Mouse (Mus musculus): ENCODE measurements at regions not wholly inside any gene's neighbourhood (a gene's known extent, or its start where the extent isn't known, plus 50 kb on each side); places are given as distances from the start of the nearest gene placed in this dataset.

DNA sequence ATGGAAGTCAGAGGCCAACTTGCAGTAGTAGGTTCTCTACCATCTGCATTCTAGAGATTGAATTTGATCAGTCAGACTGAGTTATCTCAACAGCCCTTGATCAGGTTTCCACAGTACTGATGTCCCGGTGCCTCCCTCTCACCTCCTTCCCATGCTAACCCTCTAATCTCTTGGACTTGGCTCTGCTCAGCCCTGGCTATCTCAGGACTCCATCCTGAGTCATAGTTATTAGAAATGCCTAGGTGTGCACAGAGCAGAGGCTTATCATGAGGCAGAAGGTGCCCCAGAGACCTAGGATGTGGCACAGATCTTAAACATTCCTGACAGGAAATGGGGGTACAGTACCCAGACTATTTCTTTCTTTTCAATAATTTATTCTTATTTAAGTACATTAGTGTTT, 87.3 kb downstream of the Snrpe start:
- ATAC-seq (ENCODE audit: low read depth) (no peak), DNase-seq (ENCODE audit: low spot score) (no peak)
- Histone ChIP-seq H3K9me3 (ENCODE audit: control insufficient read depth, low read length) (no peaks in the 10 kb centered on the region), H3K36me3 (ENCODE audit: control insufficient read depth, insufficient read depth, low read length) (no peaks in the 10 kb centered on the region), H3K27me3 (replicated peaks; ENCODE audit: control insufficient read depth, insufficient read depth, low read length) (no peaks in the 10 kb centered on the region), H3K27ac (replicated peaks; ENCODE audit: low read depth, low read length) (no peak overlapping the region), H3K4me3 (ENCODE audit: low read depth, low read length) (no peak overlapping the region), H3K4me2 (ENCODE audit: low read depth, low read length) (no peak overlapping the region), H3K4me1 (ENCODE audit: control insufficient read depth, insufficient read depth, low read length) (no peaks in the 10 kb centered on the region), H3K9ac (ENCODE audit: low read depth, low read length) (no peak overlapping the region)
- 96% methylated on average over 1 of the region's 1 CpGs for WGBS

DNA sequence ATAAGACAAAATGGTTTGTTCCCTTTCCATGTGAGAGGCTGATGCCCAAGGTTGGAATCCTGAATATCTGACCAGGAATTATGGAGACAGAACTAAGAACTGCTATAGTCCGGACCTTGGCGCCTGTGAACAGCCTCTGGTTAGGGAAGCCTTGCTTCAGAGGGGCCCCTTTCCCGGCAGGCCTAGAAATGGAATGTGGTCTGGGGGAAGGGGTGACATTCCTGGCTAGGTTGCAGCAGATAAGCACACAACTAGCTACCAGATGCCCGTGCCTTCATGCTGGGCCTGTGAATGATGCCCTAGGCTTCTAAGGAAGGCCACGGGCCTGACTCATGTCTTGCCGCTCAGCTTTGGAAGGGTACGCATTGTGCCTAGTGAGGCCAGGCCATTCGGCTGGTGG, 89.4 kb downstream of the Snrpe start:
- 65% methylated on average over 8 of the region's 8 CpGs for WGBS
- no peak for ATAC-seq (ENCODE audit: low read depth)

DNA sequence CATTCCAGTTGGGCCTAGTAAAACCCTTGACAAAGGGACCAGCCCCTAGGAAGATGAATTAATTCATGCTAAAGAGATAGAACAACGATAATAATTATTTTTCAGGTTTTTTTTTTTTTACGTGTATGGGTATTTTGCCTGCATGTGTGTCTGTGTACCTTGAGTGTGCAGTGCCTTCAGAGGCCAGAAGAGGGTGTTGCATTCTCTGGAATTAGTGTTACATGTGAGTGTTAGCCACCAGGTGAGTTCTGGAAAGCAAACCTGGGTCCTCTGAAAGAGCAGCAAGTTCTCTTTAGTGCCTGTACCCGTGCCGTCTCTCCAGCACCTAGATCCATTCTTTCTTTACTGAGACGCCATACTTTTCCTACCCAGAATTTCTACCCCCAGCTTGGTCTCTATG, 92.8 kb upstream of the Sox13 start:
- no peak for ATAC-seq (ENCODE audit: low read depth)
- WGBS = 94% methylated on average over 5 of the region's 5 CpGs

More for the DNA sequence above, 89.4 kb downstream of the Snrpe start:
- Histone ChIP-seq H3K9me3 (ENCODE audit: control insufficient read depth, low read length) (no peaks in the 10 kb centered on the region), H3K27ac (replicated peaks; ENCODE audit: low read depth, low read length) (no peak overlapping the region), H3K9ac (ENCODE audit: low read depth, low read length) (no peak overlapping the region), H3K4me1 (ENCODE audit: control insufficient read depth, insufficient read depth, low read length) (no peaks in the 10 kb centered on the region), H3K4me3 (ENCODE audit: low read depth, low read length) (no peak overlapping the region), H3K27me3 (replicated peaks; ENCODE audit: control insufficient read depth, insufficient read depth, low read length) (no peaks in the 10 kb centered on the region), H3K4me2 (ENCODE audit: low read depth, low read length) (no peak overlapping the region), H3K36me3 (ENCODE audit: control insufficient read depth, insufficient read depth, low read length) (no peaks in the 10 kb centered on the region)
- no peak for DNase-seq (ENCODE audit: low spot score)

DNA sequence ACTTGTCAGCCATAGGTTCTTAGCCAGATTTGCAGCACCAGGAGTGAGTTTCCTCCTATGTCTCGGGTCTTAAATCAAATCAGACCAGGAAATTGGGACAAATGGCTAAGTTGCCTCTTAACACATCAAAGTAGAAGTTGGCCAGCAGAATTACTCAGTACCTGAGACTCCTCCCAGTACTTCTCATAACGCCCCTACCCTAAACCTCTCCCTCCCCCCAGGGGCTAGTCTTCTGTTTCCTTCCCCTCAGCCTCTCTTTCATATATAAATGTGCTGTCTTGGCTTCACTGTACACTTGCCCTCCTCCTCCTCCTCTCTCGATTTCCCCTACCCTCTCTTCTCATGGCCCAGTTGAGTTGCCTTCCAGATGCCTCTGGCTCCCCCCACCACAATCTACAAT, 79.9 kb upstream of the Sox13 start:
- Histone ChIP-seq H3K4me1 (ENCODE audit: control insufficient read depth, insufficient read depth, low read length) (no peaks in the 10 kb centered on the region), H3K27me3 (replicated peaks; ENCODE audit: control insufficient read depth, insufficient read depth, low read length) (no peaks in the 10 kb centered on the region), H3K27ac (replicated peaks; ENCODE audit: low read depth, low read length) (no peak overlapping the region), H3K9ac (ENCODE audit: low read depth, low read length) (no peak overlapping the region), H3K4me2 (ENCODE audit: low read depth, low read length) (no peak overlapping the region), H3K4me3 (ENCODE audit: low read depth, low read length) (no peak overlapping the region), H3K9me3 (ENCODE audit: control insufficient read depth, low read length) (no peaks in the 10 kb centered on the region), H3K36me3 (ENCODE audit: control insufficient read depth, insufficient read depth, low read length) (no peaks in the 10 kb centered on the region)
- WGBS = 58% methylated on average over 3 of the region's 3 CpGs
- ATAC-seq (ENCODE audit: low read depth) (no peak), DNase-seq (ENCODE audit: low spot score) (no peak)

More for the DNA sequence above, 92.8 kb upstream of the Sox13 start:
- H3K9me3 ChIP-seq (ENCODE audit: control insufficient read depth, low read length) = no peaks in the 10 kb centered on the region
- no peaks in the 10 kb centered on the region for H3K27me3 ChIP-seq (replicated peaks; ENCODE audit: control insufficient read depth, insufficient read depth, low read length)
- no peaks in the 10 kb centered on the region for H3K4me1 ChIP-seq (ENCODE audit: control insufficient read depth, insufficient read depth, low read length)
- H3K4me2 ChIP-seq (ENCODE audit: low read depth, low read length) = no peak overlapping the region
- no peak for DNase-seq (ENCODE audit: low spot score)
- no peak overlapping the region for H3K27ac ChIP-seq (replicated peaks; ENCODE audit: low read depth, low read length)
- H3K36me3 ChIP-seq (ENCODE audit: control insufficient read depth, insufficient read depth, low read length) = no peaks in the 10 kb centered on the region
- no peak overlapping the region for H3K9ac ChIP-seq (ENCODE audit: low read depth, low read length)
- H3K4me3 ChIP-seq (ENCODE audit: low read depth, low read length) = no peak overlapping the region

DNA sequence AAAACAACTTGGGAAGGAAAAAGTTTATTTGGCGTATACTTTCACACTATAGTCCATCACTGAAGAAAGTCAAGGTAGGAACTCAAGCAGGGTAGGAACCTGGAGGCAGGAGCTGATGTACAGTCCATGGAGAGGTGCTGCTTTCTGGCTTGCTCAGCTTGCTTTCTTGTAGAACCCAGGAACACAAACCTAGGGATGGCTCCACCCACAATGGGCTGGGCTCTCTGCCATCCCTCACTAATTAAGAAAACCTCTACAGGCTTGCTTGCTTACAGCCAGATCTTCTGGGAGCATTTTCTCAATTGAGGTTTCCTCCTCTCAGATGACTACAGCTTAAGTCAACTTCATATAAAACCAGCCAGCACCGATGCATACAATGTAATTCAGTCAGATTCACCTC, 79.2 kb upstream of the Sox13 start:
- WGBS = 91% methylated on average over 2 of the region's 2 CpGs
- Histone ChIP-seq H3K27ac (replicated peaks; ENCODE audit: low read depth, low read length) (no peak overlapping the region), H3K4me2 (ENCODE audit: low read depth, low read length) (no peak overlapping the region), H3K9ac (ENCODE audit: low read depth, low read length) (no peak overlapping the region), H3K4me1 (ENCODE audit: control insufficient read depth, insufficient read depth, low read length) (no peaks in the 10 kb centered on the region), H3K9me3 (ENCODE audit: control insufficient read depth, low read length) (no peaks in the 10 kb centered on the region), H3K4me3 (ENCODE audit: low read depth, low read length) (no peak overlapping the region), H3K27me3 (replicated peaks; ENCODE audit: control insufficient read depth, insufficient read depth, low read length) (no peaks in the 10 kb centered on the region), H3K36me3 (ENCODE audit: control insufficient read depth, insufficient read depth, low read length) (no peaks in the 10 kb centered on the region)
- ATAC-seq (ENCODE audit: low read depth) (no peak), DNase-seq (ENCODE audit: low spot score) (peak; percentile 31)

DNA sequence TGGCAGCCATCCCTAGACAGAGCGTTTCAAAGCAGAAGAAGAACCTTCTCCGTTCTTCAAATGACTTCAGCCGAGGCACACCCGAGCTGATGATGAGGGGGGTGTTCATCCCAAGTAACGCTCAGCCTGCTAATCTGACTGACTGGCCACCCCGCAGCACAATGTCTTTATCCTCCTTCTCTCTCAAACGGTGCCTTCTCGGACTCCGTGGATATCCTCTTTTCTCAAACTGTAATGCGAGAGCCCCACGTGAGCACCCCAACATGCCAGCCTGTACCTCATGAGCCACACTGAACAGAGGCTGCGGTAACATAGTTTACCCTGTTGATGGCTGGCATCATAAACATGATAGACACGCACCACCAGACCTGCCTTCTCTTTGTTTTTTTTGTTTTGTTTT, 76.8 kb upstream of the Sox13 start:
- Histone ChIP-seq H3K4me3 (ENCODE audit: low read depth, low read length) (no peak overlapping the region), H3K9ac (ENCODE audit: low read depth, low read length) (no peak overlapping the region), H3K27me3 (replicated peaks; ENCODE audit: control insufficient read depth, insufficient read depth, low read length) (no peaks in the 10 kb centered on the region), H3K4me2 (ENCODE audit: low read depth, low read length) (no peak overlapping the region), H3K9me3 (ENCODE audit: control insufficient read depth, low read length) (no peaks in the 10 kb centered on the region), H3K4me1 (ENCODE audit: control insufficient read depth, insufficient read depth, low read length) (no peaks in the 10 kb centered on the region), H3K36me3 (ENCODE audit: control insufficient read depth, insufficient read depth, low read length) (no peaks in the 10 kb centered on the region), H3K27ac (replicated peaks; ENCODE audit: low read depth, low read length) (no peak overlapping the region)
- DNase-seq (ENCODE audit: low spot score) = no peak
- WGBS = 49% methylated on average over 13 of the region's 13 CpGs
- ATAC-seq (ENCODE audit: low read depth) = no peak

DNA sequence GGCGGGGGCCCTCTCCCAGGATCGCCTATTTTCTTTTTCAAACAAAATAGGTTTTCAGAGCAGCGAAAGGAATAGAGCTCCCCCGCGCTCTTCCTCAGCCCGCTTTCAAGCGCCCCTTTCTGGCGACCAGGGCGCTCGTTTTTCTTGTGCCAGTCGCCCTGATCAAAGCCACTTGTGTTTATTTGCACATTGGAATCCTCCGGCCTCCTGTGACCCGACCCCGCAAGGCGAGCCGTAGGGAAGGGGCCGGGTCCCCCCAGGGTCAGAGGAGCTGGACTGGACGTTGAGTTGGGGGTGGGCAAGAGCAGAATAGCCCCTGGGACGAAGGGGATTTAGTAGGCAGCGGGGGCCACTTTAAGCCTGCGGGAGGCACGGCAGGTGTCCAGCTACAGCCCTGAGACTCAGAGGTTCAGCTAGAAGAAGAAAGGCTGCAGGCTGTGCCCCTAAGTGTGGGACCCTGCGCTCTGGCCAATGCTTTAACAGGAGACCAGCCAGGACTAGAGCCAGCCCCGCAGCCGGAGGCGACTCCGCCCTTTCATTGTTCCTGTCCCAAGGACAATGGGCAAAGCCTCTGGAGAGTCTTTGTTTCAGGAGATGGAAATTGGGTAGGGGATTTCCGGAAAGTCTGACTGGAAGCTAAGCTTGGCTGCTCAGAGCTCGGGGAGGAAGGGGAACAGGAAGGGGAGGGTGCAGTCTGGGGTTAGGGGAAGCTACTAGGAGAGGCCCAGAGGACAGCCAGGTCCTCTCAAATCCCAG, 69.0 kb upstream of the Sox13 start:
- H3K4me3 ChIP-seq (ENCODE audit: low read depth, low read length) = peak overlapping the region; percentile 44
- peak overlapping the region; percentile 75 for H3K9ac ChIP-seq (ENCODE audit: low read depth, low read length)
- peaks cover 14% of the 10 kb centered on the region for H3K4me1 ChIP-seq (ENCODE audit: control insufficient read depth, insufficient read depth, low read length)
- DNase-seq (ENCODE audit: low spot score) (peak; percentile 83), ATAC-seq (ENCODE audit: low read depth) (peak; percentile 67)
- no peaks in the 10 kb centered on the region for H3K27me3 ChIP-seq (replicated peaks; ENCODE audit: control insufficient read depth, insufficient read depth, low read length)
- H3K36me3 ChIP-seq (ENCODE audit: control insufficient read depth, insufficient read depth, low read length) = no peaks in the 10 kb centered on the region
- WGBS = 1% methylated on average over 28 of the region's 29 CpGs
- H3K9me3 ChIP-seq (ENCODE audit: control insufficient read depth, low read length) = no peaks in the 10 kb centered on the region
- H3K4me2 ChIP-seq (ENCODE audit: low read depth, low read length) = peak overlapping the region; percentile 95
- peak overlapping the region; percentile 88 for H3K27ac ChIP-seq (replicated peaks; ENCODE audit: low read depth, low read length)

DNA sequence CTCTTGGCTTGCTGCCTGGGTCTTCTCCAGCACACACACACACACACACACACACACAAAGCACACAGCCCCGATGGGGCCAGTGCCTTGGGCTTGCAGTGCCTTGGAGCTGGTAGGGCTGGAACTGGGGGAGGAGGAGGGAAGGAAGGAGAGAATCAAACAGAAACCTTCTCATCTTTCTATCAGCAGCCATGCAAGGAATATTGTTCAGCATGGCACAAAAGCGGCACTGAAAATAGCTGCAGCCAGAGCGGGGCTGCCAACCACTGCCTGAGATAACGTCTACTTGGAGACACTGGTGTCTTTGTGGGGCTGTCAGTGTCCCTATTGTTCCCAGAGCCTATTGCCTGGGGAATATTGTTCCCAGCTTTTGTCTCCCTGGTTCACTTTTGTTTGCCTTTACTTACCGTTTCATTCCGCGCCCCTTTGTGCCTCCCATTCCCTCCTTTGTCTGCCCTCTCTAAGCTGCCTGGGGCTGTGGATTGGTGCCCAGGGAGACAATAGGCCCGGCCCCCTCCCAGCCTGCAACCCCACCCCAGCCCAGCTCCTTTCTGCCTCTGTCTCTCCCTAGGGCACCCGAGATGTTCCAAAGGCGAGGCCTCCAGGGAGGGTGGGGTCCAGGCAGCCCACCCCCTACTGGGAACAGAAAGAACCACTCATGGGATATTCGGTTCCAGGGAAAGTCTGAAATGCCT, 68.3 kb upstream of the Sox13 start:
- ATAC-seq (ENCODE audit: low read depth) (peak; percentile 94), DNase-seq (ENCODE audit: low spot score) (peak; percentile 79)
- Histone ChIP-seq H3K9ac (ENCODE audit: low read depth, low read length) (peak overlapping the region; percentile 75), H3K27me3 (replicated peaks; ENCODE audit: control insufficient read depth, insufficient read depth, low read length) (no peaks in the 10 kb centered on the region), H3K4me3 (ENCODE audit: low read depth, low read length) (peak overlapping the region; percentile 44), H3K4me1 (ENCODE audit: control insufficient read depth, insufficient read depth, low read length) (peaks cover 14% of the 10 kb centered on the region), H3K4me2 (ENCODE audit: low read depth, low read length) (peak overlapping the region; percentile 95), H3K36me3 (ENCODE audit: control insufficient read depth, insufficient read depth, low read length) (no peaks in the 10 kb centered on the region), H3K27ac (replicated peaks; ENCODE audit: low read depth, low read length) (peak overlapping the region; percentile 88), H3K9me3 (ENCODE audit: control insufficient read depth, low read length) (no peaks in the 10 kb centered on the region)
- WGBS = 4% methylated on average over 11 of the region's 11 CpGs

Measured in embryonic facial prominence, embryonic 14.5 days (tissue).